Mouse (Mus musculus) embryonic facial prominence, embryonic 12.5 days (tissue): Measurements from ENCODE around the gene Slc13a3. TPM values are rescaled to one million over a fixed set of nuclear protein-coding genes. Genes with fewer than 3 reads are reported as not detected.

Experiments used
- ATAC-seq: fragments of 200-750 bp; cut with Nextera tagmentation; 2 replicates; pipeline ENCODE4 v1.8.0; 2017; ENCODE audit not compliant: insufficient number of reproducible peaks, insufficient read depth, low FRiP score, low TSS enrichment
- H3K27ac ChIP-seq: fragments of 300-500 bp; sonication (generic); 2 replicates; pipeline ENCODE4 v1.5.1; 2016; ENCODE audit warnings: mild to moderate bottlenecking
- H3K27me3 ChIP-seq: fragments of 300-500 bp; sonication (generic); 2 replicates; pipeline ENCODE4 v1.6.1; 2016; ENCODE audit warnings: mild to moderate bottlenecking, moderate library complexity
- H3K36me3 ChIP-seq: fragments of 300-500 bp; sonication (generic); 2 replicates; pipeline ENCODE4 v1.6.1; 2016; ENCODE audit warnings: mild to moderate bottlenecking
- H3K4me1 ChIP-seq: fragments of 300-500 bp; sonication (generic); 2 replicates; pipeline ENCODE4 v1.6.1; 2016
- H3K4me2 ChIP-seq: fragments of 300-500 bp; sonication (generic); replicated peaks from 2 replicates; pipeline ENCODE4 v1.6.1; 2016; ENCODE audit warnings: mild to moderate bottlenecking, moderate library complexity
- H3K4me3 ChIP-seq: fragments of 300-500 bp; sonication (generic); 2 replicates; pipeline ENCODE4 v1.5.1; 2016; ENCODE audit warnings: mild to moderate bottlenecking
- H3K9ac ChIP-seq: fragments of 300-500 bp; sonication (generic); 2 replicates; pipeline ENCODE4 v1.6.1; 2016; ENCODE audit warnings: mild to moderate bottlenecking, moderate library complexity
- H3K9me3 ChIP-seq: fragments of 300-500 bp; sonication (generic); 2 replicates; pipeline ENCODE4 v1.6.1; 2016; ENCODE audit warnings: mild to moderate bottlenecking, moderate library complexity
- WGBS: fragments of 180-500 bp; shearing (Covaris S2); methylation state at CpG from one replicate; pipeline ENCODE4 v1.1.7; 2016; 5-methylcytosine and 5-hydroxymethylcytosine counted together
- polyA plus RNA-seq: library from polyadenylated mRNA; unstranded; fragments of >200 nt; fragmentation: Nextera tagmentation; extraction: Ambion mirVana; gene quantifications from 2 replicates; pipeline ENCODE4 v1.2.1, GENCODE M21; 2016

Slc13a3 gene
- polyA plus RNA-seq, 1 experiment from 2014 or later: 0.10 TPM

DNA sequence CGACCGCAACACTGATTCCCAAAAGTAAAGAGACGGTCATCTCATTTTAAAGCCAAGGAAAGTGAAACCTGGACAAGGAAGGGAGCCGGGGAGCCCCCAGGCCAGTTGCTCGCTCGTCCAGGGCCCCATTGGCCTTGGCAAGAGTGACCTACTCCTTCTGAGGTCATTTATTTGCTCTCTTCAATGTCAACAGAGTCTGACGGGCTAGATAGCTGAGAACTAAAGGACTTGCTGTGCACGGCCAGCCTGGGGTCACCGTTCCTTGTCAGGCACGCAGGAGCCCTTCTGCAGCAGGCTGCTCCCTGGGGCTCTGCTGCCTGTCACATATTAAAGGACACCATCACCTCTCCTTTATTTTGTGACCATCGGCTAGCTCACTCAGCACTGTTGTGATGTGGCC is 1.1 kb downstream of the Slc13a3 start:
- Histone ChIP-seq H3K27me3 (peaks cover 21% of the 10 kb centered on the region), H3K27ac (no peak overlapping the region), H3K4me3 (no peak overlapping the region), H3K9ac (no peak overlapping the region), H3K36me3 (no peaks in the 10 kb centered on the region), H3K9me3 (no peaks in the 10 kb centered on the region), H3K4me1 (peaks cover 4% of the 10 kb centered on the region; the same call in 1 of the 2 replicates), H3K4me2 (no peak overlapping the region)
- no peak for ATAC-seq
- WGBS: 64% methylated on average over 11 of the region's 11 CpGs

- Histone ChIP-seq H3K4me2 (no peak overlapping the region), H3K9me3 (no peaks in the 10 kb centered on the region), H3K27ac (no peak overlapping the region), H3K4me1 (peaks cover 4% of the 10 kb centered on the region; the same call in 1 of the 2 replicates), H3K27me3 (peaks cover 25% of the 10 kb centered on the region), H3K36me3 (no peaks in the 10 kb centered on the region), H3K9ac (no peak overlapping the region), H3K4me3 (no peak overlapping the region)
- WGBS: 34% methylated on average over 5 of the region's 5 CpGs
- no peak for ATAC-seq
Observed at GRCm38 (mm10) chr2:165470167-165470566, 2.9 kb downstream of the Slc13a3 start.

- no peak overlapping the region for H3K4me2 ChIP-seq
- WGBS: 59% methylated on average over 15 of the region's 15 CpGs
- no peak for ATAC-seq
- no peak overlapping the region for H3K9ac ChIP-seq
- H3K9me3 ChIP-seq: no peaks in the 10 kb centered on the region
- H3K36me3 ChIP-seq: no peaks in the 10 kb centered on the region
- H3K27me3 ChIP-seq: peaks cover 16% of the 10 kb centered on the region
- no peak overlapping the region for H3K4me3 ChIP-seq
- H3K27ac ChIP-seq: no peak overlapping the region
- peaks cover under 1% of the 10 kb centered on the region; the same call in 1 of the 2 replicates for H3K4me1 ChIP-seq
Observed at GRCm38 (mm10) chr2:165467824-165468452, 5.1 kb downstream of the Slc13a3 start.

GRCm38 (mm10) chr2:165459663-165460062 is 13.4 kb downstream of the Slc13a3 start:
- H3K27ac ChIP-seq: no peak overlapping the region
- H3K4me3 ChIP-seq: no peak overlapping the region
- H3K27me3 ChIP-seq: no peaks in the 10 kb centered on the region
- ATAC-seq: no peak
- no peaks in the 10 kb centered on the region for H3K36me3 ChIP-seq
- no peaks in the 10 kb centered on the region for H3K4me1 ChIP-seq
- no peak overlapping the region for H3K9ac ChIP-seq
- WGBS: 20% methylated on average over 7 of the region's 7 CpGs
- no peaks in the 10 kb centered on the region for H3K9me3 ChIP-seq
- H3K4me2 ChIP-seq: no peak overlapping the region

- H3K27me3 ChIP-seq: no peaks in the 10 kb centered on the region
- ATAC-seq: no peak
- H3K9ac ChIP-seq: no peak overlapping the region
- H3K36me3 ChIP-seq: no peaks in the 10 kb centered on the region
- 37% methylated on average over 5 of the region's 5 CpGs for WGBS
- no peak overlapping the region for H3K4me3 ChIP-seq
- no peaks in the 10 kb centered on the region for H3K9me3 ChIP-seq
- H3K4me2 ChIP-seq: no peak overlapping the region
- no peaks in the 10 kb centered on the region for H3K4me1 ChIP-seq
- H3K27ac ChIP-seq: no peak overlapping the region
Observed at GRCm38 (mm10) chr2:165458189-165458588, 14.8 kb downstream of the Slc13a3 start.

- H3K9me3 ChIP-seq: no peaks in the 10 kb centered on the region
- WGBS: 62% methylated on average over 2 of the region's 2 CpGs
- H3K36me3 ChIP-seq: no peaks in the 10 kb centered on the region
- no peaks in the 10 kb centered on the region for H3K27me3 ChIP-seq
- no peak overlapping the region for H3K4me2 ChIP-seq
- no peaks in the 10 kb centered on the region for H3K4me1 ChIP-seq
- no peak overlapping the region for H3K9ac ChIP-seq
- ATAC-seq: no peak
- H3K27ac ChIP-seq: no peak overlapping the region
- no peak overlapping the region for H3K4me3 ChIP-seq
Observed at GRCm38 (mm10) chr2:165456710-165457109, 16.3 kb downstream of the Slc13a3 start.

DNA sequence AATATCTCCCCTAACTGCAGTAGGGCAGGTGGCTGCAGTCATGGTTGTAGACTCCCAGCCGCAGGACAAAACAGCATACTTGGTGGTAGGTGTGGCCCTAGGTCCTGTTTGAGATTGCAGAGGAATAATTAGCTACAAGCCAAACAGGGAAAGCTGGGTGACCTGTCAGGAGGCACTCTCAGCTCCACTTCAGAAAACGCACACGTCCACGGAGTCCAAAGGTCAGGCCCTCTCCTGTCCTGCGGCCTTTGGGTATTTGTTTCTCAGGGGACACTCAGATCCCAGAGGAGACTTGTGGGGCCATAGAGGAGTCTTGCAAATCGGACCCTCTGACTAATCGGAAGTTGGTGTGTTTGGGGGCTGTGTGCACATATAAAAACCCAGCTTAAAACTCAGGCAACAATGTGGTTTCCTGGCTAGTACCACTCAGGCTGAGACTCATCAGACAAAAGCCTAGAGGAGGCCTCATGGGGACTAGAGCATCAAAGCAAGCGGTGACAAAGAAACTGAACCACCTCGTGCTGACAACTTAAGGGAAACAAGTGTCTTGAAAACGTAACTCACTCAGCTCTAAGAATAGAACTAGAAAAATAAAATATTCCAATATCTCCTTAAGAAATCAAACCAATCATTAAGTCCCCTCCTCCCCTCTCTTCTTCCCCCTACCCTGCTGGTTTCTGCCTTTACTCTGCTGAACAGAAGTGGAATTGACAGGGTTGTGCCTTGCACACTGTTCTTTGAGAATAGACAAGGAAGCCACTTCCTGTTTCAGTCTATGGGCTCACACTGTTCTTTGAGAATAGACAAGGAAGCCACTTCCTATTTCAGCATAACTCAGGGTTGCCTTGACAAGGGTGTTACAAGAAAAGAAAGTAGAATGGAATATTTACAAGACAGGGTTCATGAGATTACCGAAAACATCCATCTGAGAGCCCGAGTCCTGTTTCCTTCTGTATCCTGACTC is 20.0 kb downstream of the Slc13a3 start:
- Histone ChIP-seq H3K4me1 (no peaks in the 10 kb centered on the region), H3K9ac (no peak overlapping the region), H3K27me3 (no peaks in the 10 kb centered on the region), H3K9me3 (no peaks in the 10 kb centered on the region), H3K4me2 (no peak overlapping the region), H3K36me3 (no peaks in the 10 kb centered on the region), H3K27ac (no peak overlapping the region), H3K4me3 (no peak overlapping the region)
- ATAC-seq: no peak
- 78% methylated on average over 12 of the region's 12 CpGs for WGBS

- WGBS: 78% methylated on average over 9 of the region's 9 CpGs
- ATAC-seq: no peak
- no peak overlapping the region for H3K27ac ChIP-seq
Observed at GRCm38 (mm10) chr2:165448475-165448874, 24.6 kb downstream of the Slc13a3 start.

DNA sequence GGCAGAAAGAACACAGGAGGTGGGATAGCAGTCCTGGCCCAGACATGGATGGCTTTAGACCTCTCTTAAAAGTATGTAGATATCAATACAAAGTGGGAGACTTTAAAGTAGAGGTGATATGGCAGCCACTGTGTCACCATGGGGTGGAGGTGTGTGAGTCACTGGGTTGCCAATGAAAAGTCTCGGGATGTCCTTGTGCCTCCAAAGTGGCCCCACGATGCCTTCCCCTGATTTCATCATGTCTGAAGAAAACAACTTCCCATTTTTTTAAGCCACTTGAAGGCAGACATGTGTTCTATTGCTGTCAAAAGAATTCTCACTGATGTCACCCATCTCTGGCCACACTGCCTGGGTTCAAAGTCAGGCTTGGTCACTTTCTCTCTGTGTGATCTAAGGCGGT is 28.2 kb downstream of the Slc13a3 start:
- WGBS: 78% methylated on average over 3 of the region's 3 CpGs
- no peak overlapping the region for H3K9ac ChIP-seq
- no peaks in the 10 kb centered on the region for H3K4me1 ChIP-seq
- no peak overlapping the region for H3K27ac ChIP-seq
- no peaks in the 10 kb centered on the region for H3K9me3 ChIP-seq
- no peak overlapping the region for H3K4me3 ChIP-seq
- ATAC-seq: no peak
- no peaks in the 10 kb centered on the region for H3K27me3 ChIP-seq
- no peak overlapping the region for H3K4me2 ChIP-seq
- no peaks in the 10 kb centered on the region for H3K36me3 ChIP-seq

More at GRCm38 (mm10) chr2:165448475-165448874, 24.6 kb downstream of the Slc13a3 start:
- Histone ChIP-seq H3K4me3 (no peak overlapping the region), H3K9me3 (no peaks in the 10 kb centered on the region), H3K4me1 (no peaks in the 10 kb centered on the region), H3K36me3 (no peaks in the 10 kb centered on the region), H3K4me2 (no peak overlapping the region), H3K27me3 (no peaks in the 10 kb centered on the region), H3K9ac (no peak overlapping the region)

GRCm38 (mm10) chr2:165442981-165443380 is 30.0 kb downstream of the Slc13a3 start:
- Histone ChIP-seq H3K36me3 (no peaks in the 10 kb centered on the region), H3K9ac (no peak overlapping the region), H3K9me3 (no peaks in the 10 kb centered on the region), H3K4me3 (no peak overlapping the region), H3K27me3 (no peaks in the 10 kb centered on the region), H3K27ac (no peak overlapping the region), H3K4me2 (no peak overlapping the region), H3K4me1 (no peaks in the 10 kb centered on the region)
- WGBS: 86% methylated on average over 10 of the region's 10 CpGs
- ATAC-seq: no peak

DNA sequence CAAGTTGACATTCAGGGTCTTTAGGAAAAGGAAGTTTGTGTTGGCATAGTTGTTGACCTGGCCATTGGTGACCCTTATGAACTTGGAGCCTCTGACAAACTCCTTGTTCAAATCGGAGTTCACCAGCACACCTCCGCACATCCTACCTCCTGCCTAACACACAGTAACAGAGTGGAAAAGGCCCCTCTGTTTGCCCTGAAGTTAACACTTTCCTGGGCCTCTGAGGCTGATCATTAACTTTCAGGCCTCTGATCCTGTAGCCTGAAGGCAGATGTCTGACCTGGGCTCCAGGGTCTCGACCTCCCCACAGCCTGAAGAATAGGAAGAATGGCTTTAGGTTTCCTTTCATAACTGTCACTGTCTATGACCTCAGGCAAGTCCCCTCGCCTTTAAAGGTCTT is 31.4 kb downstream of the Slc13a3 start:
- no peak overlapping the region for H3K27ac ChIP-seq
- H3K36me3 ChIP-seq: no peaks in the 10 kb centered on the region
- ATAC-seq: no peak
- H3K9me3 ChIP-seq: no peaks in the 10 kb centered on the region
- no peak overlapping the region for H3K4me3 ChIP-seq
- WGBS: 36% methylated on average over 4 of the region's 4 CpGs
- H3K4me2 ChIP-seq: no peak overlapping the region
- H3K27me3 ChIP-seq: no peaks in the 10 kb centered on the region
- H3K4me1 ChIP-seq: peaks cover 3% of the 10 kb centered on the region; the same call in 1 of the 2 replicates
- H3K9ac ChIP-seq: no peak overlapping the region

- Histone ChIP-seq H3K4me3 (no peak overlapping the region), H3K9me3 (no peaks in the 10 kb centered on the region), H3K4me1 (peaks cover 3% of the 10 kb centered on the region; the same call in 1 of the 2 replicates), H3K36me3 (no peaks in the 10 kb centered on the region), H3K4me2 (no peak overlapping the region), H3K27me3 (no peaks in the 10 kb centered on the region), H3K9ac (no peak overlapping the region), H3K27ac (no peak overlapping the region)
- no peak for ATAC-seq
- WGBS: 81% methylated on average over 10 of the region's 10 CpGs
Observed at GRCm38 (mm10) chr2:165439613-165440012, 33.4 kb downstream of the Slc13a3 start.
